Mouse (Mus musculus) kidney, embryonic 15.5 days (tissue): Measurements from ENCODE around the gene Ralgapa2. TPM values are rescaled to one million over a fixed set of nuclear protein-coding genes. Genes with fewer than 3 reads are reported as not detected.

Experiments
- ATAC-seq: fragments of 200-750 bp; cut with Nextera tagmentation; replicated peaks from 2 replicates; pipeline ENCODE4 v1.8.0; 2017; ENCODE audit warnings: moderate TSS enrichment; ENCODE audit not compliant: low FRiP score
- H3K27ac ChIP-seq: fragments of 300-500 bp; sonication (generic); 2 replicates; pipeline ENCODE4 v1.5.1; 2015; ENCODE audit warnings: mild to moderate bottlenecking, inconsistent platforms
- H3K27me3 ChIP-seq: fragments of 300-500 bp; sonication (generic); 2 replicates; pipeline ENCODE4 v1.6.1; 2015; ENCODE audit warnings: inconsistent platforms
- H3K36me3 ChIP-seq: fragments of 300-500 bp; sonication (generic); 2 replicates; pipeline ENCODE4 v1.6.1; 2015; ENCODE audit warnings: inconsistent platforms
- H3K4me1 ChIP-seq: fragments of 300-500 bp; sonication (generic); 2 replicates; pipeline ENCODE4 v1.6.1; 2015; ENCODE audit warnings: inconsistent platforms
- H3K4me2 ChIP-seq: fragments of 300-500 bp; sonication (generic); 2 replicates; pipeline ENCODE4 v1.6.1; 2015; ENCODE audit warnings: moderate library complexity, mild to moderate bottlenecking, inconsistent platforms
- H3K4me3 ChIP-seq: fragments of 300-500 bp; sonication (generic); replicated peaks from 2 replicates; pipeline ENCODE4 v1.5.1; 2015; ENCODE audit warnings: mild to moderate bottlenecking, inconsistent platforms
- H3K9ac ChIP-seq: fragments of 300-500 bp; sonication (generic); 2 replicates; pipeline ENCODE4 v1.6.1; 2015; ENCODE audit warnings: mild to moderate bottlenecking, inconsistent platforms
- H3K9me3 ChIP-seq: fragments of 300-500 bp; sonication (generic); replicated peaks from 2 replicates; pipeline ENCODE4 v1.6.1; 2016; ENCODE audit warnings: inconsistent platforms
- WGBS: fragments of 180-500 bp; shearing (Covaris S2); methylation state at CpG from one replicate; pipeline ENCODE4 v1.1.7; 2015; ENCODE audit warnings: mixed read lengths; 5-methylcytosine and 5-hydroxymethylcytosine counted together
- polyA plus RNA-seq: library from polyadenylated mRNA; unstranded; fragments of >200 nt; fragmentation: Nextera tagmentation; extraction: Ambion mirVana; gene quantifications from 2 replicates; pipeline ENCODE4 v1.2.1, GENCODE M21; 2015

Ralgapa2 gene
- polyA plus RNA-seq, 1 experiment from 2014 or later = 6.7 TPM

- Histone ChIP-seq H3K9ac (no peak overlapping the region), H3K27ac (no peak overlapping the region), H3K4me1 (peaks cover 3% of the 10 kb centered on the region; the same call in 1 of the 2 replicates), H3K4me3 (no peak overlapping the region), H3K4me2 (no peak overlapping the region), H3K9me3 (no peaks in the 10 kb centered on the region), H3K27me3 (no peaks in the 10 kb centered on the region), H3K36me3 (no peaks in the 10 kb centered on the region)
- 53% methylated on average over 10 of the region's 10 CpGs for WGBS
- ATAC-seq = no peak
Observed at GRCm38 (mm10) chr2:146258736-146259469, 253.2 kb downstream of the Ralgapa2 start.

- no peak overlapping the region for H3K9ac ChIP-seq
- no peaks in the 10 kb centered on the region for H3K27me3 ChIP-seq
- no peaks in the 10 kb centered on the region for H3K36me3 ChIP-seq
- WGBS = 83% methylated on average over 3 of the region's 3 CpGs
- no peaks in the 10 kb centered on the region for H3K9me3 ChIP-seq
- no peak overlapping the region for H3K27ac ChIP-seq
- no peak overlapping the region for H3K4me2 ChIP-seq
- ATAC-seq = no peak; the same call in 1 of the 2 replicates
- H3K4me3 ChIP-seq = no peak overlapping the region
- H3K4me1 ChIP-seq = peaks cover 3% of the 10 kb centered on the region; the same call in 1 of the 2 replicates
Observed at GRCm38 (mm10) chr2:146257609-146258008, 254.5 kb downstream of the Ralgapa2 start.

GRCm38 (mm10) chr2:146257037-146257436 lies 255.1 kb downstream of the Ralgapa2 start:
- no peak for ATAC-seq
- Histone ChIP-seq H3K4me2 (no peak overlapping the region), H3K27me3 (no peaks in the 10 kb centered on the region), H3K36me3 (no peaks in the 10 kb centered on the region), H3K9me3 (no peaks in the 10 kb centered on the region), H3K27ac (no peak overlapping the region), H3K9ac (no peak overlapping the region), H3K4me3 (no peak overlapping the region), H3K4me1 (peaks cover 3% of the 10 kb centered on the region; the same call in 1 of the 2 replicates)
- WGBS = 49% methylated on average over 3 of the region's 3 CpGs

- 70% methylated on average over 3 of the region's 3 CpGs for whole genome bisulfite sequencing
Observed at GRCm38 (mm10) chr2:146256321-146256875, 255.7 kb downstream of the Ralgapa2 start.

GRCm38 (mm10) chr2:146255636-146256035 lies 256.5 kb downstream of the Ralgapa2 start:
- no peak for ATAC-seq

More at GRCm38 (mm10) chr2:146256321-146256875, 255.7 kb downstream of the Ralgapa2 start:
- no peaks in the 10 kb centered on the region for H3K9me3 ChIP-seq
- H3K9ac ChIP-seq = no peak overlapping the region
- H3K36me3 ChIP-seq = no peaks in the 10 kb centered on the region
- H3K27ac ChIP-seq = no peak overlapping the region
- no peaks in the 10 kb centered on the region for H3K27me3 ChIP-seq
- H3K4me1 ChIP-seq = peaks cover 3% of the 10 kb centered on the region; the same call in 1 of the 2 replicates
- H3K4me3 ChIP-seq = no peak overlapping the region
- no peak for ATAC-seq
- H3K4me2 ChIP-seq = no peak overlapping the region

GRCm38 (mm10) chr2:146254387-146254786 lies 257.8 kb downstream of the Ralgapa2 start:
- H3K36me3 ChIP-seq = no peaks in the 10 kb centered on the region
- H3K4me2 ChIP-seq = no peak overlapping the region
- no peak for ATAC-seq
- H3K9me3 ChIP-seq = no peaks in the 10 kb centered on the region
- no peaks in the 10 kb centered on the region for H3K27me3 ChIP-seq
- peaks cover 3% of the 10 kb centered on the region; the same call in 1 of the 2 replicates for H3K4me1 ChIP-seq
- H3K9ac ChIP-seq = no peak overlapping the region
- no peak overlapping the region for H3K27ac ChIP-seq
- H3K4me3 ChIP-seq = no peak overlapping the region
- WGBS = 91% methylated on average over 1 of the region's 1 CpGs

More at GRCm38 (mm10) chr2:146255636-146256035, 256.5 kb downstream of the Ralgapa2 start:
- H3K36me3 ChIP-seq = no peaks in the 10 kb centered on the region
- H3K27me3 ChIP-seq = no peaks in the 10 kb centered on the region
- H3K9me3 ChIP-seq = no peaks in the 10 kb centered on the region
- H3K4me3 ChIP-seq = no peak overlapping the region
- H3K9ac ChIP-seq = no peak overlapping the region
- peaks cover 3% of the 10 kb centered on the region; the same call in 1 of the 2 replicates for H3K4me1 ChIP-seq
- no peak overlapping the region for H3K27ac ChIP-seq
- H3K4me2 ChIP-seq = no peak overlapping the region

- 69% methylated on average over 6 of the region's 6 CpGs for WGBS
- no peak overlapping the region for H3K9ac ChIP-seq
- H3K4me3 ChIP-seq = no peak overlapping the region
- ATAC-seq = 0 out of 2 replicates have a peak, but pooled peaks have one; percentile 47
- H3K4me2 ChIP-seq = no peak overlapping the region
- H3K27ac ChIP-seq = no peak overlapping the region
- 0 out of 2 replicates have a peak, but pooled peaks cover 6% of the 10 kb centered on the region for H3K4me1 ChIP-seq
- no peaks in the 10 kb centered on the region for H3K36me3 ChIP-seq
- no peaks in the 10 kb centered on the region for H3K9me3 ChIP-seq
- no peaks in the 10 kb centered on the region for H3K27me3 ChIP-seq
Observed at GRCm38 (mm10) chr2:146250236-146250904, 261.8 kb downstream of the Ralgapa2 start.

GRCm38 (mm10) chr2:146249033-146249432 lies 263.1 kb downstream of the Ralgapa2 start:
- Histone ChIP-seq H3K4me1 (0 out of 2 replicates have a peak, but pooled peaks cover 6% of the 10 kb centered on the region), H3K4me2 (no peak overlapping the region), H3K27me3 (no peaks in the 10 kb centered on the region), H3K9ac (no peak overlapping the region), H3K4me3 (no peak overlapping the region), H3K36me3 (no peaks in the 10 kb centered on the region), H3K9me3 (no peaks in the 10 kb centered on the region), H3K27ac (no peak overlapping the region)
- ATAC-seq = no peak
- 82% methylated on average over 7 of the region's 7 CpGs for WGBS

- ATAC-seq = no peak; the same call in 1 of the 2 replicates
- 0 out of 2 replicates have a peak, but pooled peaks cover 6% of the 10 kb centered on the region for H3K4me1 ChIP-seq
- no peaks in the 10 kb centered on the region for H3K36me3 ChIP-seq
- H3K4me2 ChIP-seq = no peak overlapping the region
- no peaks in the 10 kb centered on the region for H3K9me3 ChIP-seq
- H3K27ac ChIP-seq = no peak overlapping the region
- H3K9ac ChIP-seq = no peak overlapping the region
- no peaks in the 10 kb centered on the region for H3K27me3 ChIP-seq
- H3K4me3 ChIP-seq = no peak overlapping the region
- 19% methylated on average over 6 of the region's 6 CpGs for WGBS
Observed at GRCm38 (mm10) chr2:146247576-146247975, 264.6 kb downstream of the Ralgapa2 start.

GRCm38 (mm10) chr2:146246409-146247075 lies 265.6 kb downstream of the Ralgapa2 start:
- Histone ChIP-seq H3K4me1 (0 out of 2 replicates have a peak, but pooled peaks cover 6% of the 10 kb centered on the region), H3K4me3 (no peak overlapping the region), H3K9ac (no peak overlapping the region), H3K27me3 (no peaks in the 10 kb centered on the region), H3K4me2 (no peak overlapping the region), H3K27ac (no peak overlapping the region), H3K9me3 (no peaks in the 10 kb centered on the region), H3K36me3 (no peaks in the 10 kb centered on the region)
- ATAC-seq = no peak
- WGBS = 63% methylated on average over 4 of the region's 4 CpGs

GRCm38 (mm10) chr2:146245401-146245800 lies 266.7 kb downstream of the Ralgapa2 start:
- Histone ChIP-seq H3K36me3 (no peaks in the 10 kb centered on the region), H3K9me3 (no peaks in the 10 kb centered on the region), H3K4me1 (0 out of 2 replicates have a peak, but pooled peaks cover 6% of the 10 kb centered on the region), H3K9ac (no peak overlapping the region), H3K4me2 (no peak overlapping the region), H3K27me3 (no peaks in the 10 kb centered on the region), H3K4me3 (no peak overlapping the region), H3K27ac (no peak overlapping the region)
- WGBS = 60% methylated on average over 7 of the region's 7 CpGs
- no peak for ATAC-seq
